Comparison of ENCODE assay signal across 18 mouse cellular contexts in the genomic region with DNA sequence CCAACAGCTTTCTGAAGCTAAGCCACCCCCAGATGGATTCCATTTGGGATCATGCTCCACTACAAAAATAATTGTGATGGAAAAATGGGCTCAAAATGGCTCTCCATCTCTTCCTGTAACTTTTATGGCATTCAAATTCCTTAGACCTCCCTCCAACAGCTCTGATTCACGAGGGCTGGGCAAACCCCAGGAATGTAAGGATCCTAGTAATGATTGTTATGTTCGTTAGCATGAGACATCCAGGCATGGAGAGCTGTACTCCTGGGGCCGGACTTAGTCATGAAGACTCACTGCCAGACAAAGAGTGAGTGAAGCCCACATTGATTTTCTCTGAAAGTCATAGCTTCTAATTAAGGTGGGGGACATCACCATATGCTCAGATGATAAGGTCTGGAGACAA.
"Had no signal": no experiment of that assay in that cellular context is flagged by ENCODE, and none has a peak within 500 bp of the region (broad histone marks: within the 10 kb centered on the region; RNA-seq: fewer than 3 reads in every experiment).

No protein-coding gene starts in this region.

- H3K27me3 ChIP-seq: kidney, embryonic 15.5 days; liver, embryonic 13.5 days had no signal

- H3K36me3 ChIP-seq: kidney, embryonic 15.5 days; liver, embryonic 13.5 days had no signal

- H3K9ac ChIP-seq: kidney, embryonic 15.5 days; liver, embryonic 13.5 days had no signal

- H3K4me3 ChIP-seq: kidney, embryonic 15.5 days; layer of hippocampus, adult 2 months; liver, embryonic 13.5 days had no signal

- H3K4me1 ChIP-seq: kidney, embryonic 15.5 days; liver, embryonic 13.5 days had no signal

- H3K27ac ChIP-seq: kidney, embryonic 15.5 days; layer of hippocampus, adult 2 months; liver, embryonic 13.5 days; stomach, postnatal 0 days had no signal

- H3K9me3 ChIP-seq: kidney, embryonic 15.5 days; liver, embryonic 13.5 days had no signal

- H3K4me2 ChIP-seq: kidney, embryonic 15.5 days; liver, embryonic 13.5 days; midbrain, embryonic 11.5 days had no signal

- DNase-seq: kidney, adult 8-10 months; kidney, postnatal 10 days; layer of hippocampus, adult 9-11 months; liver, embryonic 13.5 days; lung, adult 2 months; lung, postnatal 14 days; lung, postnatal 4 days; midbrain, embryonic 14.5 days; right cerebral cortex, adult 18-20 months; right cerebral cortex, postnatal 14 days; right cerebral cortex, postnatal 4 days; thymus, adult 2 months; thymus, postnatal 14 days; thymus, postnatal 4 days had no signal
